Mouse (Mus musculus) embryonic facial prominence, embryonic 10.5 days (tissue): ENCODE measurements at regions not wholly inside any gene's neighbourhood (a gene's known extent, or its start where the extent isn't known, plus 50 kb on each side); places are given as distances from the start of the nearest gene placed in this dataset.

Experiments used
- DNase-seq: peaks from one replicate; pipeline ENCODE4 v3.0.0-alpha.2; 2017; ENCODE audit warnings: low spot score
- H3K27ac ChIP-seq: fragments of 300-500 bp; sonication (generic); replicated peaks from 2 replicates; pipeline ENCODE4 v1.5.1; 2016; ENCODE audit warnings: mild to moderate bottlenecking
- H3K27me3 ChIP-seq: fragments of 300-500 bp; sonication (generic); replicated peaks from 2 replicates; pipeline ENCODE4 v1.6.1; 2016; ENCODE audit warnings: low read depth, mild to moderate bottlenecking; ENCODE audit not compliant: poor library complexity, severe bottlenecking
- H3K36me3 ChIP-seq: fragments of 300-500 bp; sonication (generic); replicated peaks from 2 replicates; pipeline ENCODE4 v1.6.1; 2016; ENCODE audit warnings: mild to moderate bottlenecking, moderate library complexity
- H3K4me1 ChIP-seq: fragments of 300-500 bp; sonication (generic); 2 replicates; pipeline ENCODE4 v1.6.1; 2016
- H3K4me3 ChIP-seq: fragments of 300-500 bp; sonication (generic); 2 replicates; pipeline ENCODE4 v1.5.1; 2016; ENCODE audit warnings: mild to moderate bottlenecking, moderate library complexity
- H3K9me3 ChIP-seq: fragments of 300-500 bp; sonication (generic); 2 replicates; pipeline ENCODE4 v1.6.1; 2016; ENCODE audit warnings: mild to moderate bottlenecking
- WGBS: fragments of 180-500 bp; shearing (Covaris S2); methylation state at CpG from one replicate; pipeline ENCODE4 v1.1.7; 2016; 5-methylcytosine and 5-hydroxymethylcytosine counted together

GRCm38 (mm10) chr5:74778076-74778465, 75.4 kb upstream of the Lnx1 start:
- H3K36me3 ChIP-seq, result no peaks in the 10 kb centered on the region
- H3K4me1 ChIP-seq, result peaks cover 29% of the 10 kb centered on the region
- no peak overlapping the region for H3K27ac ChIP-seq
- no peaks in the 10 kb centered on the region for H3K9me3 ChIP-seq
- DNase-seq, result no peak
- no peak overlapping the region for H3K4me3 ChIP-seq
- 84% methylated on average over 1 of the region's 1 CpGs for WGBS
- peaks cover 6% of the 10 kb centered on the region; the same call in 1 of the 2 replicates for H3K27me3 ChIP-seq

DNA sequence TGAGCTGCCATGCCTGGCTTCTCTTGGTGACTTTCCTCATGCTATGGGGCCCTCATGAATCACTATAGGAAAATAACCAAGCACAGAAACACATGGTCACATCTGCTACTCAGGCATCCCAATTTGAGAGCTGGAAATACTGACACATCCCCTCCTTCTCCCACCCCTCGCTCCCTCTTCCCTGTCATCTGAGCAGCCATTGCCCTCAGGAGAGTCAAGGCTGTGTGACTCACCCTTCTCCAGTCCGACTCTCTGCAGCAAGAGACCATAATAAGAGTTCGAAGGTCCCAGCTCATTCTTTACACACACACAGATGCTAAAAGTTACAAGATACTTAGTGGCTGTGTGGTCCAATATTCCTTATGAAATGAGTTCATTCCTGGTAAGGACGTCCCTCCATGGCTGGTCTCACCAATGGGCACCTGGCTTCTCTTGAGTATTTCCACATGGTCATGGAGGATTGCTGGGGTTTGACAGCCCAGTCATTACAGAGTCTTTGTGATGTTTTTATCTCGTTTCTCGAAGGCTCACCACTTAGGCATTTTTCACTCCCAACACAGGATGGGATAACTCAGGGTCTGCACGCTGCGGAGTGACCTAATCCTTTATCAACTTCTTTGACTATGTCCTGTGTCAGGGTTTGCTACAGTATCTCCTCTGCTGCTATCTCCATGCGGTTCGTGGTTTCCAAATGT, 74.8 kb upstream of the Lnx1 start:
- Histone ChIP-seq H3K36me3 (no peaks in the 10 kb centered on the region), H3K9me3 (no peaks in the 10 kb centered on the region), H3K4me1 (peaks cover 28% of the 10 kb centered on the region), H3K27me3 (peaks cover 6% of the 10 kb centered on the region; the same call in 1 of the 2 replicates), H3K27ac (no peak overlapping the region), H3K4me3 (no peak overlapping the region)
- DNase-seq, result no peak
- WGBS, result 85% methylated on average over 10 of the region's 10 CpGs

DNA sequence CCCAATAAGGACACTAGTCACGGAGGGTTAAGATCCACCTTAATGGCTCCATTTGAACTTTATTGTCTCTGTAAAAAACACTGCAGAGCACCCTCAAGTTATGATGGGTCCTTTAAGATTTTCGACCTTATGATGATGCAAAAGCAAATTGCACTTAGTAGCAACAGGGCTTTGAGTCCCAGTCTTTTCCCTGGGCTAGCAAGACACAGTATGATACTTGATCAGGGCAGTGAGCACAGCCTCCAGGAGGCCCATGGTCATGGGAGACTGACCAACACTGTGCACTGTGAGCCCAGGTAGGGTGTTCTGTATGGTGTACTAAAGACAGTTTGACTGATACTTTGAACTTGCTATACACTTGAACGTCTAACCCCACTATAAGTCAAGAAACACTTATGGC, 73.4 kb upstream of the Lnx1 start:
- Histone ChIP-seq H3K4me1 (peaks cover 23% of the 10 kb centered on the region), H3K27me3 (0 out of 2 replicates have a peak, but pooled peaks cover under 1% of the 10 kb centered on the region), H3K4me3 (no peak overlapping the region), H3K36me3 (no peaks in the 10 kb centered on the region), H3K9me3 (no peaks in the 10 kb centered on the region), H3K27ac (no peak overlapping the region)
- 85% methylated on average over 3 of the region's 3 CpGs for WGBS
- DNase-seq, result no peak

DNA sequence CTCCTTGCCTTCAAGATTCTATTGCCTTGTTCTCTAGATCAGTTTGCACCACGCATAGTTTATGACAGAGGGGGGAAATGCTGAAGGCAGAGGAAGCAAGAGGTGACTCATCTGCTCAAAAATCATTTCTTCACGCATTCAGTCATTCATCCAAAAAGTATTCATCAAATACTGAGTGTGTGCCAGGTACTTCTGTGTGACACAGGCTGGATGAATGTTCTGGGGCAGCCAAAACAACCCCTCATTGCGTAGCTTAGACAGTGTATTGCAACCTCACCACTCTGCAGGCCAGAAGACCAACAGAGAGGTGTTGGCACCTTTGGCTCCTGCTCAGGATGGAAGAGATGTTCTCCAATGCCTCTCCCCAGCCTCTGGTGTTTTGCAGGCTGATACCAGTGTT, 72.9 kb upstream of the Lnx1 start:
- Histone ChIP-seq H3K36me3 (no peaks in the 10 kb centered on the region), H3K4me1 (peaks cover 23% of the 10 kb centered on the region), H3K27ac (no peak overlapping the region), H3K4me3 (no peak overlapping the region), H3K27me3 (no peaks in the 10 kb centered on the region), H3K9me3 (no peaks in the 10 kb centered on the region)
- no peak for DNase-seq
- 86% methylated on average over 3 of the region's 3 CpGs for WGBS

GRCm38 (mm10) chr5:74773558-74774429, 71.1 kb upstream of the Lnx1 start:
- Histone ChIP-seq H3K4me3 (no peak overlapping the region), H3K36me3 (no peaks in the 10 kb centered on the region), H3K4me1 (peaks cover 9% of the 10 kb centered on the region), H3K27ac (no peak overlapping the region), H3K9me3 (no peaks in the 10 kb centered on the region), H3K27me3 (no peaks in the 10 kb centered on the region)
- DNase-seq, result no peak
- 79% methylated on average over 14 of the region's 14 CpGs for WGBS

GRCm38 (mm10) chr5:74771121-74771520, 68.4 kb upstream of the Lnx1 start:
- no peak overlapping the region for H3K27ac ChIP-seq
- H3K4me1 ChIP-seq, result peaks cover 9% of the 10 kb centered on the region
- H3K4me3 ChIP-seq, result no peak overlapping the region
- no peak for DNase-seq
- no peaks in the 10 kb centered on the region for H3K9me3 ChIP-seq
- no peaks in the 10 kb centered on the region for H3K27me3 ChIP-seq
- H3K36me3 ChIP-seq, result no peaks in the 10 kb centered on the region
- WGBS, result 89% methylated on average over 7 of the region's 7 CpGs

DNA sequence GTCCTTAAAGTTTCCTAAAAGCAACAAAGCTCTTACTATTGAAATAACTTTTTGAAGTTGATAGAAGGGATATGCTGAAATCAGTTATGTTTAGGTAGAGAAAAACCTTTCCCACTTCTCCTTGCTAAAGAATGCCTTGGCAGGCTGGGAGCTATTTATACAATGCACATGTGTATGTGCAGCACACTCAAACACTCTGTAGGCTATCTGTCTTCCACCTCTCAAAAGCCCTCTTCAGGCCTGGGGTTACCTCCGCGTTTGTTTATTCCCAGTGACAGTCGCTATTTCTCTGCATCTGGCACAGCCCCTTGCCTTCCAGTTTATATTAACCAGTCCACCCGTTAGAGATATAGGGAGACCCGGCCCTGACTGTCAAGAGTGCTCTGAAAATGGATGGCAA, 66.3 kb upstream of the Lnx1 start:
- WGBS, result 77% methylated on average over 5 of the region's 5 CpGs
- Histone ChIP-seq H3K36me3 (no peaks in the 10 kb centered on the region), H3K4me1 (peaks cover 7% of the 10 kb centered on the region), H3K27me3 (no peaks in the 10 kb centered on the region), H3K9me3 (no peaks in the 10 kb centered on the region), H3K4me3 (no peak overlapping the region), H3K27ac (no peak overlapping the region)
- no peak for DNase-seq

DNA sequence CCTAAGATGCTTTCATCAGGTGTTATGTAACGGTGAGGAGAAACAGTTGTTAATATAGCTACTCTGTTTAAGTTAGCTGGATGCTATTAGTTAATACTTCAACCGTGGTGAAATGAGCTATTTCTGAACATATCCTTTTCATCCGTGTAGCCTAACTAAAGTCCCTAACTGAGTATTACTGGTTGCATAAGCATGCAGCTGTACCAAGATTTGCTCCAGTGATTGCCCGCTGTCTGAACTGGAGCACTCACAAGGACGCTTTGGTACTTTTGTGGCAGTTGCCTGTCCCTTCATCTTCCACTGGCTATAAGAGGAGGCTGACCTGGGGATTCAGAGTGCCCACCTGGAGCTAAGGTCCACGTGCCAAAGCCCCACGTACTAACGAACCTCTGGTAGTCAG, 65.3 kb upstream of the Lnx1 start:
- DNase-seq, result no peak
- Histone ChIP-seq H3K4me3 (no peak overlapping the region), H3K4me1 (peaks cover 3% of the 10 kb centered on the region; the same call in 1 of the 2 replicates), H3K27me3 (no peaks in the 10 kb centered on the region), H3K36me3 (no peaks in the 10 kb centered on the region), H3K9me3 (no peaks in the 10 kb centered on the region), H3K27ac (no peak overlapping the region)
- 86% methylated on average over 8 of the region's 8 CpGs for WGBS

- Histone ChIP-seq H3K4me1 (peaks cover 3% of the 10 kb centered on the region; the same call in 1 of the 2 replicates), H3K36me3 (no peaks in the 10 kb centered on the region), H3K27ac (no peak overlapping the region), H3K27me3 (no peaks in the 10 kb centered on the region), H3K4me3 (no peak overlapping the region), H3K9me3 (no peaks in the 10 kb centered on the region)
- no peak for DNase-seq
- WGBS, result 79% methylated on average over 8 of the region's 8 CpGs
These were observed 63.5 kb upstream of the Lnx1 start for GRCm38 (mm10) chr5:74766211-74766610.

DNA sequence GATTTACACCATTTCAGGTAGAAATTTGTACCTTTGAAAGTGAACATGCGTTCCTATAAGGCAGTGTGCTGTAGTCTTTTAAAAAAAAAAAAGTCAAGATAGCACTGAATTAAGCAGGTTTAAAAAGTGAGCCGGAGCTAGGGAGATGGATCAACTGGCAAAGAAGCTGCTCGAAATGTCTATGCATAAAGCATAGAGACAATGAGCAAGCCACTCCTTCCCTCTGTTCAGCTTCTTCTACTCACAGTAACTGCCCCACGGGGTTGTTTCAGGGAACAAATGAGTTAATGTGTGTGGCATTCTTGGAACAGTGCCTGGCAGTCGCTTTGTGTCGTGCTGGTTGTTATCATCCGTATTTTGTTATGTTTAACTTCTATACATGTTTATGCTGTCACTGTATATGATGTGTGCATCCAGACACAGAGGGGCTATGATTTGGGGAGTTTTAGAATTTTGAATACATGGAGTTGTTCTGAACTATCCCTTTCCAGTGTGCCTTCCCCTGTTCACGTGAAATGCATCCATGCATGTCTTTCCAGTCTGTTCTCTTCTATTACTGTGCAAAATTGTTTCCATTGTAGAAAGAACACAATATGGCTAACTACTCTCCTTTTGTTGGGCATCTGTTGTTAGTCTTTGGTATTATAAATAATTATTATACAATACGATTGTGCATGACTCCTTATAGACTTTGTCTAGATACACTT, 62.5 kb upstream of the Lnx1 start:
- H3K9me3 ChIP-seq, result no peaks in the 10 kb centered on the region
- no peaks in the 10 kb centered on the region for H3K36me3 ChIP-seq
- DNase-seq, result no peak
- WGBS, result 67% methylated on average over 9 of the region's 9 CpGs
- H3K4me1 ChIP-seq, result peaks cover 3% of the 10 kb centered on the region; the same call in 1 of the 2 replicates
- H3K27me3 ChIP-seq, result no peaks in the 10 kb centered on the region
- no peak overlapping the region for H3K4me3 ChIP-seq
- no peak overlapping the region for H3K27ac ChIP-seq

DNA sequence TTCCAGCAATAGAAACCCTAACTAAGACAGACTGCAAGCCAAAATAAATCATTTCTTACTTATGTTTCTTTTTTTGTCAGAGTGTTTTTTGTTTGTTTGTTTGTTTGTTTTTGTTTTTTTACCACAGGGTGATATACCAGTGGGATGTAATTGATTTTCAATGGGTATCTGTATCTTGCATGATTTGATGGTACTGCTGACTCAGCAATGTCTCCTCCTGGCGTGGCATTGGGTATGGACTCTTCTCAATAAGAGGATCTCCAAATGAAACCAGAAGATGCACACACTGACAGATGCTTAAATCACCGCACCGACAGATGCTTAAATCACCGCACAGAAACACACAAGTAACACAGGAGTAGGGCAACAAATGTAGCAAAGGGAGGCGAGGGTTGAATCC, 54.8 kb upstream of the Lnx1 start:
- Histone ChIP-seq H3K27ac (no peak overlapping the region), H3K4me3 (no peak overlapping the region), H3K27me3 (no peaks in the 10 kb centered on the region), H3K36me3 (no peaks in the 10 kb centered on the region), H3K9me3 (no peaks in the 10 kb centered on the region), H3K4me1 (peaks cover 20% of the 10 kb centered on the region)
- DNase-seq, result no peak
- 91% methylated on average over 5 of the region's 5 CpGs for WGBS

- Histone ChIP-seq H3K9me3 (no peaks in the 10 kb centered on the region), H3K36me3 (no peaks in the 10 kb centered on the region), H3K27ac (no peak overlapping the region), H3K4me3 (no peak overlapping the region), H3K27me3 (no peaks in the 10 kb centered on the region), H3K4me1 (peaks cover 20% of the 10 kb centered on the region)
- DNase-seq, result no peak
- WGBS, result 91% methylated on average over 3 of the region's 3 CpGs
These were observed 50.2 kb upstream of the Lnx1 start for GRCm38 (mm10) chr5:74752961-74753360.
